Mouse (Mus musculus) hindbrain, embryonic 11.5 days (tissue): ENCODE measurements around the gene Mcm7. TPM values are rescaled to one million over a fixed set of nuclear protein-coding genes. Genes with fewer than 3 reads are reported as not detected.

Experiments used
- ATAC-seq: fragments of 200-750 bp; cut with Nextera tagmentation; 2 replicates; pipeline ENCODE4 v1.8.0; 2017; ENCODE audit warnings: mild to moderate bottlenecking, moderate TSS enrichment, moderate library complexity; ENCODE audit not compliant: low FRiP score
- DNase-seq: peaks from one replicate; pipeline ENCODE4 v3.0.0-alpha.2; 2015; ENCODE audit warnings: low spot score
- H3K27ac ChIP-seq: fragments of 300-500 bp; sonication (generic); 2 replicates; pipeline ENCODE4 v1.5.1; 2014; ENCODE audit warnings: mild to moderate bottlenecking, low read depth, low read length
- H3K27me3 ChIP-seq: fragments of 300-500 bp; sonication (generic); 2 replicates; pipeline ENCODE4 v1.6.1; 2014; ENCODE audit warnings: mild to moderate bottlenecking, low read length, moderate library complexity, mixed read lengths; ENCODE audit not compliant: control insufficient read depth, insufficient read depth
- H3K36me3 ChIP-seq: fragments of 300-500 bp; sonication (generic); 2 replicates; pipeline ENCODE4 v1.6.1; 2014; ENCODE audit warnings: mild to moderate bottlenecking, low read length, moderate library complexity, mixed read lengths; ENCODE audit not compliant: control insufficient read depth, insufficient read depth
- H3K4me1 ChIP-seq: fragments of 300-500 bp; sonication (generic); replicated peaks from 2 replicates; pipeline ENCODE4 v1.6.1; 2014; ENCODE audit warnings: low read length, mixed read lengths; ENCODE audit not compliant: control insufficient read depth, insufficient read depth
- H3K4me2 ChIP-seq: fragments of 300-500 bp; sonication (generic); replicated peaks from 2 replicates; pipeline ENCODE4 v1.6.1; 2014; ENCODE audit warnings: mild to moderate bottlenecking, low read depth, low read length
- H3K4me3 ChIP-seq: fragments of 300-500 bp; sonication (generic); 2 replicates; pipeline ENCODE4 v1.5.1; 2014; ENCODE audit warnings: low read depth, low read length
- H3K9ac ChIP-seq: fragments of 300-500 bp; sonication (generic); 2 replicates; pipeline ENCODE4 v1.6.1; 2014; ENCODE audit warnings: low read depth, low read length
- H3K9me3 ChIP-seq: fragments of 300-500 bp; sonication (generic); 2 replicates; pipeline ENCODE4 v1.6.1; 2016; ENCODE audit warnings: low read length; ENCODE audit not compliant: control insufficient read depth
- WGBS: fragments of 180-500 bp; shearing (Covaris S2); extraction: QIAGEN DNeasy Blood & Tissue Kit; methylation state at CpG from one replicate; pipeline ENCODE4 v1.1.7; 2014; 5-methylcytosine and 5-hydroxymethylcytosine counted together
- polyA plus RNA-seq: library from polyadenylated mRNA; unstranded; fragments of >200 nt; fragmentation: Nextera tagmentation; extraction: Ambion mirVana; gene quantifications from 2 replicates; pipeline ENCODE4 v1.2.1, GENCODE M21; 2014

Gene Mcm7
- polyA plus RNA-seq, 1 experiment from 2014 or later = 220 TPM

DNA sequence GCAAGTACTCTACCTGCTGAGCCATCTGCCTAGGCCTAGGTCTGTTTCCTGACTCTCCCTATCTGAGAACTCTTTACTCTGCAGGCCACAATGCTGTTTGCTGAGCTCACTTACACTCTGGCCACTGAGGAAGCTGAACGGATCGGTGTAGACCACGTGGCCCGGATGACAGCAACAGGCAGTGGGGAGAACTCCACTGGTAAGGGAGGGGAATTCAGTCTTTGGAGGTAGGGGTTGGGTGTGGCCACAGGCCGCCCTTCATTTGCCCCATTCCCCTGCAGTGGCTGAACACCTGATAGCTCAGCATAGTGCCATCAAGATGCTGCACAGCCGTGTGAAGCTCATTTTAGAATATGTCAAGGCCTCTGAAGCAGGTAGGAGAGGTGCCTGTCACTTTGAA lies 9.2 kb downstream of the Mcm7 start:
- 0 out of 2 replicates have a peak overlapping the region, but pooled peaks have one; percentile 6 for H3K4me3 ChIP-seq
- H3K4me1 ChIP-seq = no peaks in the 10 kb centered on the region; the same call in 1 of the 2 replicates
- H3K4me2 ChIP-seq = no peak overlapping the region
- DNase-seq = no peak
- no peaks in the 10 kb centered on the region for H3K27me3 ChIP-seq
- H3K9ac ChIP-seq = no peak overlapping the region
- no peak overlapping the region for H3K27ac ChIP-seq
- WGBS = 76% methylated on average over 6 of the region's 6 CpGs
- H3K9me3 ChIP-seq = no peaks in the 10 kb centered on the region
- H3K36me3 ChIP-seq = peaks cover 23% of the 10 kb centered on the region
- no peak for ATAC-seq

- H3K27me3 ChIP-seq = no peaks in the 10 kb centered on the region
- H3K9me3 ChIP-seq = no peaks in the 10 kb centered on the region
- peak; percentile 95 for DNase-seq
- H3K4me1 ChIP-seq = no peaks in the 10 kb centered on the region; the same call in 1 of the 2 replicates
- H3K36me3 ChIP-seq = peaks cover 15% of the 10 kb centered on the region; the same call in 1 of the 2 replicates
- peak within 1 kb of the TSS; percentile 45; the same call in 1 of the 2 replicates for H3K27ac ChIP-seq
- peak within 1 kb of the TSS; percentile 83 for H3K4me2 ChIP-seq
- peak within 1 kb of the TSS; percentile 74 for H3K9ac ChIP-seq
- WGBS = 1% methylated on average over 42 of the region's 42 CpGs
- peak within 1 kb of the TSS; percentile 75 for H3K4me3 ChIP-seq
- ATAC-seq = peak; percentile 92
These were observed 11.2 kb downstream of the Mcm7 start, which contains the start of gene Cops6 for GRCm38 (mm10) chr5:138160842-138161665. Cops6 (plus strand) TSS chr5:138161071.

DNA sequence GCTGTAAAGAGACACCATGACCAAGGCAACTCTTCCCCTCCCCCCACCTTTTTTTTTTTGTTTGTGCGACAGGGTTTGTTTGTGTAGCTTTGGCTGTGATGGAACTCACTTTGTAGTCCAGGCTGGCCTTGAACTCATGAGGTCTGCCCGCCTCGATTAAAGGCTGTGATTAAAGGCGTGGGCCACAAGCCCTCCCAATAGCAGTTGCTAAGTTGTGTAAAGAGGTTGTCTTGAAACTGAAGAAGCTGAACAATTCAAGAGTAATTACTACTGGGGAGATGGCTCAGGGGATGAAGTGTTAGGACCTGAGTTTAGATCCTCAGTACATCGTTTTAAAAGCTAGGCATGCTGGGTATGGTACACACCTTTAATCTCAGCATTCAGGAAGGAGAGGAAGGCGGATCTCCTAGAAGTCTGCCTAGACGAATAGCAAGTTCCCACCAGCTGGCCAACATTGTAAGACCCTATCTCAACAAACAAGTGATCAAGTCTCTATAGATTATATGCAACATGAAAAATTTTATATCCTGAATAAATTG lies 11.9 kb downstream of the Mcm7 start:
- 70% methylated on average over 7 of the region's 7 CpGs for WGBS

GRCm38 (mm10) chr5:138155443-138155976 lies 16.7 kb downstream of the Mcm7 start, which contains the start of gene Zfp113:
Zfp113 (minus strand) TSS chr5:138155744.
- Histone ChIP-seq H3K9ac (peak within 1 kb of the TSS; percentile 90), H3K27ac (peak within 1 kb of the TSS; percentile 96), H3K9me3 (no peaks in the 10 kb centered on the region), H3K27me3 (no peaks in the 10 kb centered on the region), H3K4me1 (no peaks in the 10 kb centered on the region), H3K4me3 (peak within 1 kb of the TSS; percentile 81), H3K4me2 (peak within 1 kb of the TSS; percentile 69), H3K36me3 (0 out of 2 replicates have a peak, but pooled peaks cover 4% of the 10 kb centered on the region)
- peak; percentile 96 for ATAC-seq
- peak; percentile 93 for DNase-seq
- under 1% methylated on average over 31 of the region's 31 CpGs for WGBS

More for the DNA sequence above, 11.9 kb downstream of the Mcm7 start:
- H3K27ac ChIP-seq = no peak overlapping the region
- ATAC-seq (no peak), DNase-seq (no peak)
- H3K4me3 ChIP-seq = peak overlapping the region; percentile 75; the same call in 1 of the 2 replicates
- no peaks in the 10 kb centered on the region for H3K9me3 ChIP-seq
- no peaks in the 10 kb centered on the region for H3K27me3 ChIP-seq
- H3K9ac ChIP-seq = peak overlapping the region; percentile 74; the same call in 1 of the 2 replicates
- no peaks in the 10 kb centered on the region; the same call in 1 of the 2 replicates for H3K4me1 ChIP-seq
- H3K4me2 ChIP-seq = peak overlapping the region; percentile 83
- peaks cover 14% of the 10 kb centered on the region; the same call in 1 of the 2 replicates for H3K36me3 ChIP-seq

DNA sequence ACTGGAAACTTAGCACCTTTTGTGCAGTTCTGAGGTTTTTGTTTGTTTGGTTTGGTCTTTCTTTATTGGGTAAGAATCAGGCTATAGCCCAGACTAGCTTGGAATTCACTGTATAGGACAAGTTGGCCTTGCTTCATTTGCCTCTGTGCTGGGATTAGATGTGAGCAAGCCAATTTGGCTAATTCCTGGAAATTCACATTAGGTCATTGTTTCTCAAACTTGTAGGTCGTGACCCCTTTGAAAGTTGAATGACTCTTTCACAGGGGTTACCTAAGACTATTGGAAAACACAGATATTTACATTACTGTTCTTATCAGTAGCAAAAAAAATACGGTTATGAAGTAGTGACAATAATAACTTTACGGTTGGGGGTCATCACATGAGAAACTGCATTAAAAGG lies 17.8 kb downstream of the Mcm7 start:
- WGBS = 82% methylated on average over 3 of the region's 3 CpGs
- no peak for ATAC-seq
- H3K9me3 ChIP-seq = no peaks in the 10 kb centered on the region
- H3K27me3 ChIP-seq = no peaks in the 10 kb centered on the region
- H3K9ac ChIP-seq = peak overlapping the region; percentile 90
- 0 out of 2 replicates have a peak, but pooled peaks cover 5% of the 10 kb centered on the region for H3K36me3 ChIP-seq
- H3K4me1 ChIP-seq = no peaks in the 10 kb centered on the region
- DNase-seq = no peak
- no peak overlapping the region for H3K27ac ChIP-seq
- H3K4me3 ChIP-seq = peak overlapping the region; percentile 81
- peak overlapping the region; percentile 69 for H3K4me2 ChIP-seq

GRCm38 (mm10) chr5:138138585-138138984 lies 33.6 kb downstream of the Mcm7 start:
- DNase-seq = no peak
- ATAC-seq = no peak
- H3K4me3 ChIP-seq = no peak overlapping the region
- no peak overlapping the region; the same call in 1 of the 2 replicates for H3K27ac ChIP-seq
- H3K9me3 ChIP-seq = no peaks in the 10 kb centered on the region
- H3K4me2 ChIP-seq = no peak overlapping the region
- H3K27me3 ChIP-seq = no peaks in the 10 kb centered on the region
- 79% methylated on average over 4 of the region's 4 CpGs for WGBS
- no peak overlapping the region for H3K9ac ChIP-seq
- H3K36me3 ChIP-seq = no peaks in the 10 kb centered on the region
- H3K4me1 ChIP-seq = no peaks in the 10 kb centered on the region

DNA sequence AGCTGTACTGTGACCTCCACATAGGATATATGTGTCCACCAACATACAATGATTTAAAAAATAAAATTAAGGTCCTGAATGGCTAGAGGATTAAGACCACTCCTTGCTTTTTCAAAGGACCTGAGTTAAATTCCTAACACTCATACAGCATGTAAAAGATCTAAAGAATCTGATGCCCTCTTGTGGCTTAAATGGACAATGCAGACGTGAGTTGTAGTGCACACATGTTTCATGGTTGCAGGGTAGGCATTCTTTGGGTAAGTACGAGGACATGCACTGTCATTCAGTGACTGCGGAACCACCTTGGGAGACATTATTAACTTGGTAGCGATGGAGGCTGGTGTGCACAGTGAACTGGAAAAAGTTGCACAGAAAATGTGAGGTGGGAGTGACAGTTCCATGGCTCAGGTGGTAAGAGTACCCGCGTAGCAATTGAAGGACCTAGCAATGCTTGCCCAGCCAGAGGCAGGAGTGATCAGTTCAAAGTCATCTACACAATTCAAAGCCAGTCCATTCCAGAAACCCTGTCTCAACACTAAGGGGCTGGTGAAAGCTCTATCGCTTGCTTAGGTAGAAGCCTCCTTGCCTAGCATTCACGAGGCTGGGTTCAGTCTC lies 34.2 kb downstream of the Mcm7 start:
- WGBS = 62% methylated on average over 8 of the region's 8 CpGs
- DNase-seq = peak; percentile 67
- no peak overlapping the region for H3K4me3 ChIP-seq
- no peaks in the 10 kb centered on the region for H3K27me3 ChIP-seq
- H3K9me3 ChIP-seq = no peaks in the 10 kb centered on the region
- H3K9ac ChIP-seq = no peak overlapping the region
- H3K27ac ChIP-seq = no peak overlapping the region
- H3K4me1 ChIP-seq = no peaks in the 10 kb centered on the region
- 0 out of 2 replicates have a peak, but pooled peaks cover 2% of the 10 kb centered on the region for H3K36me3 ChIP-seq
- H3K4me2 ChIP-seq = no peak overlapping the region
- ATAC-seq = peak; percentile 45; the same call in 1 of the 2 replicates

- Histone ChIP-seq H3K4me3 (no peak overlapping the region), H3K9me3 (no peaks in the 10 kb centered on the region)
These were observed 35.0 kb downstream of the Mcm7 start for GRCm38 (mm10) chr5:138137257-138137656.

More at GRCm38 (mm10) chr5:138137257-138137656, 35.0 kb downstream of the Mcm7 start:
- Histone ChIP-seq H3K27ac (no peak overlapping the region), H3K36me3 (0 out of 2 replicates have a peak, but pooled peaks cover 2% of the 10 kb centered on the region), H3K4me2 (no peak overlapping the region), H3K9ac (no peak overlapping the region), H3K27me3 (no peaks in the 10 kb centered on the region), H3K4me1 (no peaks in the 10 kb centered on the region)
- no peak for ATAC-seq
- WGBS = 91% methylated on average over 4 of the region's 4 CpGs
- DNase-seq = no peak
